Mouse (Mus musculus) C2C12 (cell line): ENCODE measurements around the gene Scand1.

Experiments
- CEBPB ChIP-seq: IDR thresholded peaks from one replicate; pipeline ENCODE4 v1.6.1; 2011; ENCODE audit warnings: low read depth, mild to moderate bottlenecking, control low read depth, moderate library complexity
- CTCF ChIP-seq: IDR thresholded peaks from one replicate; pipeline ENCODE4 v1.5.1; 2011; ENCODE audit not compliant: control insufficient read depth, insufficient read depth, insufficient read length
- FOSL1 ChIP-seq: IDR thresholded peaks from one replicate; pipeline ENCODE4 v1.8.0; 2011; ENCODE audit warnings: mild to moderate bottlenecking, low read length; ENCODE audit not compliant: poor library complexity, insufficient read depth, severe bottlenecking
- MAX ChIP-seq: IDR thresholded peaks from one replicate; pipeline ENCODE4 v1.6.1; 2011; ENCODE audit warnings: mild to moderate bottlenecking, control low read depth
- MYOD1 ChIP-seq: IDR thresholded peaks from one replicate; pipeline ENCODE4 v1.6.1; 2011; ENCODE audit warnings: low read depth; ENCODE audit not compliant: control insufficient read depth, insufficient read length
- MYOG ChIP-seq: IDR thresholded peaks from one replicate; pipeline ENCODE4 v1.6.1; 2011; ENCODE audit not compliant: control insufficient read depth, insufficient read length; ENCODE audit errors: extremely low read depth
- USF1 ChIP-seq: IDR thresholded peaks from one replicate; pipeline ENCODE4 v1.6.1; 2011; ENCODE audit warnings: low read depth, mild to moderate bottlenecking, control low read depth, moderate library complexity

DNA sequence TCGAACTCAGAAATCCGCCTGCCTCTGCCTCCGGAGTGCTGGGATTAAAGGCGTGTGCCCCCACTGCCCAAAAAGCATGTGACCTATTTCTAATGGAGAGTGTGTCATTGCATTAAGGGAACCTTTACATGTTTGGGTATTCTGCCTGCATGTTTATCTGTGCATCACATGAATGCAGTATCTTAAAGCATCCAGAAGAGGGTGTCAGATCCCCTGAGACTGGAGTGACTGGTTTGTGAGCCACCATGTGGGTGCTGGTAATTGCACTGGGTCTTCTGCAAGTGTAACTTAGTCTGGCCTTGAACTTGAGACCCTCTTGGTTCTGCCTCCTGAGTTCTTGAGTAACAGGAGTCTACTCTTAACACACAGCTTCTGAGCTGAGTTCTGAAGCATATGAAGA, 25.8 kb downstream of the Scand1 start:
- TF ChIP-seq CTCF, result no peak
- no peak for TF ChIP-seq USF1
- no peak for TF ChIP-seq MYOD1
- no peak for TF ChIP-seq FOSL1
- no peak for TF ChIP-seq MAX
- no peak for TF ChIP-seq CEBPB
- no peak for TF ChIP-seq MYOG
